Mouse (Mus musculus) hindbrain, embryonic 14.5 days (tissue): Measurements from ENCODE around the gene Lypd5. TPM values are rescaled to one million over a fixed set of nuclear protein-coding genes. Genes with fewer than 3 reads are reported as not detected.

ENCODE experiments used
- ATAC-seq: fragments of 200-750 bp; cut with Nextera tagmentation; 2 replicates; pipeline ENCODE4 v1.8.0; 2017; ENCODE audit warnings: moderate number of reproducible peaks, mild to moderate bottlenecking, moderate TSS enrichment, moderate library complexity; ENCODE audit not compliant: low FRiP score
- DNase-seq: peaks from one replicate; pipeline ENCODE4 v3.0.0-alpha.2; 2015; ENCODE audit warnings: low spot score
- H3K27ac ChIP-seq: fragments of 300-500 bp; sonication (generic); 2 replicates; pipeline ENCODE4 v1.5.1; 2014; ENCODE audit warnings: mild to moderate bottlenecking, moderate library complexity
- H3K27me3 ChIP-seq: fragments of 300-500 bp; sonication (generic); 2 replicates; pipeline ENCODE4 v1.6.1; 2014; ENCODE audit warnings: mild to moderate bottlenecking, low read length, mixed read lengths; ENCODE audit not compliant: control insufficient read depth, insufficient read depth
- H3K36me3 ChIP-seq: fragments of 300-500 bp; sonication (generic); replicated peaks from 2 replicates; pipeline ENCODE4 v1.6.1; 2014; ENCODE audit not compliant: control insufficient read depth, insufficient read depth
- H3K4me1 ChIP-seq: fragments of 300-500 bp; sonication (generic); replicated peaks from 2 replicates; pipeline ENCODE4 v1.6.1; 2014; ENCODE audit warnings: antibody characterized with exemption, low read length, mixed read lengths; ENCODE audit not compliant: control insufficient read depth, insufficient read depth
- H3K4me2 ChIP-seq: fragments of 300-500 bp; sonication (generic); replicated peaks from 2 replicates; pipeline ENCODE4 v1.6.1; 2014; ENCODE audit warnings: mild to moderate bottlenecking, moderate library complexity
- H3K4me3 ChIP-seq: fragments of 300-500 bp; sonication (generic); replicated peaks from 2 replicates; pipeline ENCODE4 v1.5.1; 2014; ENCODE audit warnings: mild to moderate bottlenecking, low read length
- H3K9ac ChIP-seq: fragments of 300-500 bp; sonication (generic); 2 replicates; pipeline ENCODE4 v1.6.1; 2014
- H3K9me3 ChIP-seq: fragments of 300-500 bp; sonication (generic); 2 replicates; pipeline ENCODE4 v1.6.1; 2016; ENCODE audit warnings: low read length; ENCODE audit not compliant: control insufficient read depth
- WGBS: fragments of 180-500 bp; shearing (Covaris S2); extraction: QIAGEN DNeasy Blood & Tissue Kit; methylation state at CpG from one replicate; pipeline ENCODE4 v1.1.7; 2014; 5-methylcytosine and 5-hydroxymethylcytosine counted together
- polyA plus RNA-seq: library from polyadenylated mRNA; unstranded; fragments of >200 nt; fragmentation: Nextera tagmentation; extraction: Ambion mirVana; gene quantifications from 2 replicates; pipeline ENCODE4 v1.2.1, GENCODE M21; 2014

Gene Lypd5
- polyA plus RNA-seq, 1 experiment from 2014 or later, result not detected

DNA sequence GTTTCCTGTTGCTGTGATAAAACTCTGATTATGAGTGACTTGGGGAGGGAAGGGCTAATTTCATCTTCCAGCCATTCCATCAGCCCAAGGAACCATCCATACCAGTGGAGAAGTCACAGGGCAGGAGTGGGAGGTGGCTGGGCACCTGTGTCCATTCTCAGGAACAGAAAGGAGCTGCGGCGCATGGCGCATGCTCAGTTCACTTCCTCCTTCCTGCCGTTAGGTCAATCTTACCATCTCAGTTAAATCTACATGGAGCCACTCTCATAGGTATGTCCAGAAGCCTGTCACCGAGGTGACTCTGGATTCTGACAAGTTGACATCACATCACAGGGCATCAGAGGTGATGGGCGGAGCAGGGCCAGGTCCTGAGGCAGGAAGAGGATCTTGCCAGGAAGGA lies 6.7 kb downstream of the Lypd5 start:
- 90% methylated on average over 6 of the region's 6 CpGs for WGBS

DNA sequence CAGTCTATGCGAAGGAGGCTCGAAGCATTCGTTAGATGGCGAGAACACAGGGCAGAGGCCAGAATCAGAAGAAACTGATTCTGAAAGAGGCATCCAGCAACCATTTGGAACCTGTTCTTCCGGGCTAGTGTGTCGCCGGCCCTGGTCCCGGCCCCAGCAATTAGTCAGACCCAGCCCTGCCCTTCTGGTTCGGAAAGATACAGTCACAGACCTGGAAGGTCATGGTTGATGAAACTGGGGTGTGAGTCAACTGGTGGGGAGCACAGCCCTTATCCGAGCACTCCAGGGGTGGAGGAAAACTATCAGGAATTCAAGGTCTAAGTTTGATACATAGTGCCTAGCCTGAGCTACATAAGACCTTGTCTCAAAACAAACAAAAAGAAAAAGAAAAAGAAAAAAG lies 7.1 kb downstream of the Lypd5 start:
- no peak for DNase-seq
- Histone ChIP-seq H3K36me3 (no peaks in the 10 kb centered on the region), H3K27me3 (no peaks in the 10 kb centered on the region; the same call in 1 of the 2 replicates), H3K27ac (no peak overlapping the region), H3K4me3 (no peak overlapping the region), H3K9ac (no peak overlapping the region), H3K9me3 (no peaks in the 10 kb centered on the region), H3K4me2 (no peak overlapping the region), H3K4me1 (no peaks in the 10 kb centered on the region)
- 86% methylated on average over 10 of the region's 10 CpGs for WGBS
- ATAC-seq, result no peak

More for the DNA sequence above, 6.7 kb downstream of the Lypd5 start:
- DNase-seq, result no peak
- no peak overlapping the region for H3K4me3 ChIP-seq
- ATAC-seq, result no peak
- no peak overlapping the region for H3K9ac ChIP-seq
- no peak overlapping the region for H3K27ac ChIP-seq
- no peaks in the 10 kb centered on the region for H3K9me3 ChIP-seq
- H3K27me3 ChIP-seq, result no peaks in the 10 kb centered on the region; the same call in 1 of the 2 replicates
- no peaks in the 10 kb centered on the region for H3K36me3 ChIP-seq
- H3K4me2 ChIP-seq, result no peak overlapping the region
- H3K4me1 ChIP-seq, result no peaks in the 10 kb centered on the region

DNA sequence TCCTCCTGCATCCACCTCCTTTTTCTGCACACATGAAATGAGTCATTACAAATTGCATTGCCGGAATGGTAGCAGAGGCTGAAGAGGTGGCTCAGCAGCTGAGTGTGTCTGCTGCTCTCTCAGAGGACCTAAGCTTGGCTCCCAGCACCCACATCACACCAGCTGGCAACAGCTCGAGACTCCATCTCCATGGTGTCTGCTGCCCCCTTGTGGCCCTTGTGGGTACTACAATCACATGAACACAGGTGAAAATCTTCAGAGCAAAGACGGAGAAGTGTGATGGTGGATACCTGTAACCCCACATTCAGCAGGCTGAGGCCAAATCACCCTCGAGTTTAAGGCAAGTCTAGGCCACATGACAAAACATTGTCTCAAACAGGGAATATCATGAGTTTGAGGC lies 8.9 kb downstream of the Lypd5 start:
- Histone ChIP-seq H3K27ac (no peak overlapping the region), H3K4me3 (no peak overlapping the region), H3K4me2 (no peak overlapping the region), H3K9ac (no peak overlapping the region), H3K4me1 (no peaks in the 10 kb centered on the region), H3K9me3 (no peaks in the 10 kb centered on the region), H3K36me3 (no peaks in the 10 kb centered on the region), H3K27me3 (no peaks in the 10 kb centered on the region; the same call in 1 of the 2 replicates)
- 52% methylated on average over 4 of the region's 4 CpGs for WGBS
- ATAC-seq (no peak), DNase-seq (no peak)

DNA sequence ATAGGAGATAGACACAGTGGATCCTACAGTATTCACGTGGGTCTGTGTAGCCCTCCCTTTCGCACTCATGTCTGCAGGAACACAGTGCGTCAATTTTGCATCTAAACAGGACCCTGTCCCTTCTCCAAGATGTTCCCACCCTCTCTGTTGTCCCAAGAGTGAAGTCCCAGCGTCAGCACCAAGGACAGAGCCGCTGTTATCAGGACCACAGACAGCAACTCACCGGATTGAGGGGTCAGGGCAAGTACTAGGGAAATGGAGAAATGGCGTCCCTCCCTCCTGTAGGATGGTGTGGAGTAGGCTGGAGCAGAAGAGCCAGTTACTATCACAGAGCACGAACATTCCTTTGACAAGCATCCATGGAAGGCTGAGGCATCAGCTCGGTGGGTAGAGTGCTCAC lies 10.3 kb downstream of the Lypd5 start:
- DNase-seq (peak; percentile 36), ATAC-seq (no peak)
- Histone ChIP-seq H3K9ac (no peak overlapping the region), H3K27me3 (no peaks in the 10 kb centered on the region), H3K4me2 (no peak overlapping the region), H3K9me3 (no peaks in the 10 kb centered on the region), H3K4me1 (no peaks in the 10 kb centered on the region), H3K36me3 (no peaks in the 10 kb centered on the region), H3K4me3 (no peak overlapping the region), H3K27ac (no peak overlapping the region)
- 26% methylated on average over 9 of the region's 9 CpGs for WGBS

DNA sequence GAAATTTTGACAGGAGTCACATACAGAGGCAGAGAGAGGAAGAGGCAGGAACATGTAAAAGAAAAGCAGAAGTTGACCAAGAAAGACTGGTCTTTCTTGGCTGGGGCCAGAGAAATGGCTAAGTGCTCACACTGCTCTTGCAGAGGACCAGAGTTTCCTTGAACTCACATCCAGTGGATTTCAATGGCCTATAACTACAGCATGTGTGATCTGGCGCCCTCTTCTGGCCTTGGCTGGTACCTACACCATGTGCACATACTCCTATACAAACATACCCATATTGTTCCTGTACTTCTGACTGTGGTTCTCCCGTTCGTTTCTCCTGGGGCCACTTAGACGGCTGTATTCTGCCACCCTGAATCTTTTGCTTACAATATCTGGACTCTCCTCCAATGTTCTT lies 12.0 kb downstream of the Lypd5 start:
- Histone ChIP-seq H3K36me3 (no peaks in the 10 kb centered on the region), H3K4me1 (no peaks in the 10 kb centered on the region), H3K9ac (no peak overlapping the region), H3K27me3 (no peaks in the 10 kb centered on the region), H3K4me3 (no peak overlapping the region), H3K9me3 (no peaks in the 10 kb centered on the region), H3K27ac (no peak overlapping the region), H3K4me2 (no peak overlapping the region)
- no peak for ATAC-seq
- no peak for DNase-seq
- WGBS, result 69% methylated on average over 4 of the region's 4 CpGs

DNA sequence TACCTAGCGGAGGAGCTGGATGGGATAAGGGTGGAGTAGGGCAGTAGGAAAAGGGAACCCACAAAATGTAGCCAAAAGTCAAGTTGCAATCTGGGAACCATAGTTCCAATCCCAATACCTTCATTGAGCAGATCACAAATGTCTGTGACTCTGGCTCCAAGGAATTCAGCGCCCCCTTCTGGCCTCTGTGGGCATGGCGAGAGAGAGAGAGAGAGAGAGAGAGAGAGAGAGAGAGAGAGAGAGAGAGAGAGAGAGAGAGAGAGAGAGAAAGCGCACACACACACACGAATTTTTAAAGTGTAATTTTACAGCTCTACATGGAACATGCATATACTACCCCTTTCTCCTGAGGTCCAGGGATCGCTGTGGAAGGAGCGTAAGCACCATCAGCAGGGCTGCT lies 14.2 kb downstream of the Lypd5 start:
- no peak for DNase-seq
- H3K9ac ChIP-seq, result no peak overlapping the region
- H3K36me3 ChIP-seq, result no peaks in the 10 kb centered on the region
- no peaks in the 10 kb centered on the region for H3K9me3 ChIP-seq
- no peak for ATAC-seq
- no peak overlapping the region for H3K4me3 ChIP-seq
- no peaks in the 10 kb centered on the region for H3K4me1 ChIP-seq
- WGBS, result 18% methylated on average over 7 of the region's 7 CpGs
- H3K27me3 ChIP-seq, result no peaks in the 10 kb centered on the region
- no peak overlapping the region for H3K27ac ChIP-seq
- H3K4me2 ChIP-seq, result no peak overlapping the region

DNA sequence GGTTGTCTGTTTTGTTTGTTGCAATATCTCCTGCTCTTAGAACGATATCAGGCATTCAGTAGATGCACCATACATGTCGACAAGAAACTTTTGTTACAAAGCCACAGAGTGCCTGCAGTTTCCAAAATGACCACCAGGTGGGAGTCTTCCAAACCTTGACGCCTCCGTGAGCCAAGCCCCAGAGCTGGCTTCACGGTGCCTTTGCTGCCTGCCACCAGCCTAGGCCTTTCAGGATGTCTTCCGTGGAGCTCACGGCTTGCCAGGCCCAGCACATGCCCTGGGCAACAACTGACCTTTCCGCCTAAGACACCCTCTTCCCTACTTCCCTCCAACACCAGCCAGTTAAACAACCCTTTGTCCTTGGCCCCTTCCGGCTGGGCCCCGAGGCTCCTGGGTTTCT lies 15.8 kb downstream of the Lypd5 start:
- no peak overlapping the region for H3K27ac ChIP-seq
- H3K36me3 ChIP-seq, result no peaks in the 10 kb centered on the region
- no peaks in the 10 kb centered on the region for H3K27me3 ChIP-seq
- DNase-seq, result peak; percentile 95
- H3K4me1 ChIP-seq, result no peaks in the 10 kb centered on the region
- no peaks in the 10 kb centered on the region for H3K9me3 ChIP-seq
- no peak overlapping the region for H3K9ac ChIP-seq
- 26% methylated on average over 10 of the region's 10 CpGs for WGBS
- no peak overlapping the region for H3K4me2 ChIP-seq
- peak; percentile 80; the same call in 1 of the 2 replicates for ATAC-seq
- H3K4me3 ChIP-seq, result no peak overlapping the region

DNA sequence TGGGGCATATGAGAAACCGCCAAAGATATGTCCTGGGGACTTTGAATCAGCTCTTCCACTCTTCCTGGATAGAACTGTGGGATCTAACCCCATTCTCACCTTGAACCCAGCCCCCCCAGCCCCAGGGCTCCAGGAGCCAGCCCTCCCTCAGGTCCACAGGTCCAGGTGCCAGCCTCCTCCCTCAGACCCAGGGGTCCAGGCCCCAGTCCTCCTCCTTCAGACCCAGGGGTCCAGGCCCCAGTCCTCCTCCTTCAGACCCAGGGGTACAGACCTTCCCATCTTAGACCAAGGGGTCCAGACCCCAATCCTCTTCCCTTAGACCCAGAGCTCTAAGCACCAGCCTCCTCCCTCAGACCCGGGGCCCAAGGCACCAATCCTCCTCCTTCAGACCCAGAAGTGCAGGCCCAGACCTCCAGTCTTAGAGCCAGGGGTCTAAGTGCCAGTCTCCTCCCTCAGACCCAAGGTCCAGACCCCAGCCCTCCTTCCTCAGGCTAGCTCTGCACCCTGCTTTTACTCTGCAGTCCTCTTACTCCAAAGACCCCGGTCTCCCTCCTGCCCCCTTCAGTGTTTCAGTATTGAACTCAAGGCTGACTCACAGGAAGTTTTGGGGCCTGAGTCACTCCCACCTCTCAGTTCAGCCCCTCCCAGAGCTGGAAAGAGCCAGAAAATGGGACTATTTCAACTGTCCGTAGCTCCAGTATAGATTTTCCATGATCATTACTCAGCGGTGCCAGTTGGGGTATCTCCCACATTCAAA lies 16.4 kb downstream of the Lypd5 start:
- no peaks in the 10 kb centered on the region for H3K36me3 ChIP-seq
- no peaks in the 10 kb centered on the region for H3K9me3 ChIP-seq
- no peak overlapping the region for H3K27ac ChIP-seq
- 0 out of 2 replicates have a peak, but pooled peaks have one; percentile 39 for ATAC-seq
- H3K9ac ChIP-seq, result no peak overlapping the region
- no peaks in the 10 kb centered on the region for H3K4me1 ChIP-seq
- no peak for DNase-seq
- no peaks in the 10 kb centered on the region for H3K27me3 ChIP-seq
- no peak overlapping the region for H3K4me2 ChIP-seq
- 81% methylated on average over 5 of the region's 5 CpGs for WGBS
- no peak overlapping the region for H3K4me3 ChIP-seq

DNA sequence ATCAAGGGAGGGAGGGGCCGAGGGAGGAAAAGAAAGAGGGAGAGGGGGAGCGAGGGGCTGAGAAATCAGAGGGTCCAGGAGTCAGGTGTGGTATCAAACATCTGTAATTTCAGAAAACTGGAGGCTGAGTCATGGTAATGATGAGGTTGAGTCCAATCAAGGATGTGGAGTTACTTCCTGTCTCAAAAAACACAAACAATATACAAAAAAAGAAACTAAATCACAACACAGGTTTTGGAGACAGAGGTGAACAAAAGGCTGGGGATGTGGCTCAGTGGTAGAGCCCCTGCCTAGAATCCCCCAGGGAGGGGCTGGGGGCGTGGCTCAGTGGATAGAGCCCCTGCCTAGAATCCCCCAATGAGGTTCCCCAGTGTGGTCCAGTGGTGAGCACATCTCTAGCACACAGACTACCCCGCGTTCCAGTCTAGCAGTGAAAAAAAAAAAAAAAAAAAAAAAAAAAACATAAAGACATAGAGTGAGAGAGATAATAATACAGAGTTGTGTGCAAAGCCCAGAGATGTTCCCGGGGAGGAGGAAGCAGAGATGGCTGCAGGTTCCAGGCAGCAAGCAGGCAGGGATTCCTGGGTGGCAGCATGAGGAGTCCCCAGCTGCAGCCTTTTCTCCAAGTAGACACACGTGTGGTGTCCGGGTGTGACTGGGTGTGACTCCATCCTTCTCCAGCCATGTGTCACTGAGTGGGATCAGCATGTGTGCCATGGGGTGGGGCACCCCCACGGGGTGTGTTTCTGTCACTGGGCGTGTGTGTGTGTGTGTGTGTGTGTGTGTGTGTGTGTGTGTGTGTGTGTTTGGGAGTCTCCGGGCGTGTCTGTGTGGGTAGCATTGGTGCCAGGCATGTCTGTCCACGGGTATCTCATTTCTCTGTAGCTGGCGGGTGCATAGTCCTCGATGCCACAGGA lies 18.0 kb downstream of the Lypd5 start:
- no peak overlapping the region for H3K4me3 ChIP-seq
- no peak for ATAC-seq
- no peaks in the 10 kb centered on the region for H3K36me3 ChIP-seq
- no peaks in the 10 kb centered on the region for H3K9me3 ChIP-seq
- no peak overlapping the region for H3K4me2 ChIP-seq
- 77% methylated on average over 15 of the region's 15 CpGs for whole genome bisulfite sequencing
- H3K27ac ChIP-seq, result no peak overlapping the region
- H3K9ac ChIP-seq, result no peak overlapping the region
- DNase-seq, result no peak
- no peaks in the 10 kb centered on the region for H3K4me1 ChIP-seq
- H3K27me3 ChIP-seq, result no peaks in the 10 kb centered on the region
